Mouse (Mus musculus) cortical plate, adult 2 months (tissue): ENCODE results near the gene Tmem132d.

Experiments used
- CTCF ChIP-seq: fragments of 200-500 bp; IDR thresholded peaks from 2 replicates; pipeline ENCODE4 v1.5.1; 2011; ENCODE audit warnings: mild to moderate bottlenecking, control low read depth, low read length; ENCODE audit not compliant: insufficient read depth; ENCODE audit errors: extremely low read depth
- POLR2A ChIP-seq: fragments of 200-500 bp; IDR thresholded peaks from 2 replicates; pipeline ENCODE4 v1.6.1; 2011; ENCODE audit warnings: mild to moderate bottlenecking, low read length, control low read depth; ENCODE audit not compliant: insufficient read depth; ENCODE audit errors: extremely low read depth

DNA sequence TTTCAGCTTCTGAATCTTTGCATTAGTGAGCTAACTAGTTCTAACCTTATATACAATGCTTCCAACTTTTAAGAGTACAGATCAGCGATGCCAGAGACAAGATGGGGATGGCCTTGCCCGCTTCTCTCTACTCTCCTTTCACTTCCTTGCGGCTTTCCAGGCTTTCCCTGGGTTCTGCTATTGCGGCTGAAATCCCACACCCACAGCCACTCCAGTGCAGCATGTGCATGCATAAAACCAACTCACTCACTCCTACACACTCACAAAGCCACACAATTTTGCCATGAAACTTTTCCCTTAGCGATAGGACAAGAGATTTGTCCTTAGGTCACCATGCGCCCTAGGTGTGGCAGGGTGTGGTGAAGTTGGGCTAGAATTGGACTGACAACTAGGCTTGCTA, 567.7 kb downstream of the Tmem132d start:
- no peak for TF ChIP-seq CTCF
- no peak for TF ChIP-seq POLR2A
